Mouse (Mus musculus): ENCODE results near the gene Arsa. TPM values are rescaled to one million over a fixed set of nuclear protein-coding genes. Genes with fewer than 3 reads are reported as not detected.

Gene Arsa
- polyA plus RNA-seq, 1 experiment from 2014 or later, result 5.0 TPM

DNA sequence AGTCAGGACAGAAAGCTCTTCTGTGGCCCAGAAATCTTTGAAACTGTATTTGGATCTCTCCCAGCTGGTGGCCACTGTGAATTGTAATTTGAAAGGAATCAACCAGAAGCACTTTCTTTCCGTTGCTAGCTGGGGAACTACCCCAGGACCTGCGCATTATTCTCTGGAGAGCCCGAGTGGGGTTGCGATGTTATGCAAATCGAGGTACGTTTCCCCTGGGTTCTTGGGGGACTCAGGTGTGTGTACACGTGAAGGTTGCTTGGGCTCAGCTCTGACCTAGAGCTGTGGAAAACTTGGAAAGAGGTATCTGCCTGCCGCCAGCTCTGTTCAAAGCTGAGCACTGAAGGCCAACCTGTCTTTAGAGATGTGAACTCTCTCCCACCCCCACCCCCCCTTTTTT lies 581 bp upstream of the Arsa start:
- Histone ChIP-seq H3K36me3 (ENCODE audit: control insufficient read depth, insufficient read depth) (no peaks in the 10 kb centered on the region), H3K9ac (ENCODE audit: low read depth, low read length) (no peak overlapping the region), H3K9me3 (replicated peaks; ENCODE audit: control insufficient read depth, low read length) (no peaks in the 10 kb centered on the region), H3K27ac (ENCODE audit: low read length) (no peak overlapping the region), H3K4me2 (ENCODE audit: low read depth, low read length) (no peak overlapping the region), H3K27me3 (ENCODE audit: control insufficient read depth, insufficient read depth, low read depth, low read length) (no peaks in the 10 kb centered on the region), H3K4me3 (ENCODE audit: low read depth, low read length) (no peak overlapping the region), H3K4me1 (ENCODE audit: control insufficient read depth, low read depth, low read length) (peaks cover 12% of the 10 kb centered on the region)
- ATAC-seq (ENCODE audit: low read depth), result no peak
- 60% methylated on average over 8 of the region's 8 CpGs for WGBS (ENCODE audit: insufficient replicate concordance)

GRCm38 (mm10) chr15:89476475-89476815 lies 780 bp downstream of the Arsa start:
- peak overlapping the region; percentile 58 for H3K27ac ChIP-seq (ENCODE audit: low read length)
- no peaks in the 10 kb centered on the region for H3K9me3 ChIP-seq (replicated peaks; ENCODE audit: control insufficient read depth, low read length)
- peak overlapping the region; percentile 81 for H3K4me2 ChIP-seq (ENCODE audit: low read depth, low read length)
- H3K36me3 ChIP-seq (ENCODE audit: control insufficient read depth, insufficient read depth), result no peaks in the 10 kb centered on the region
- WGBS (ENCODE audit: insufficient replicate concordance), result 2% methylated on average over 5 of the region's 5 CpGs
- peak overlapping the region; percentile 58 for H3K9ac ChIP-seq (ENCODE audit: low read depth, low read length)
- no peaks in the 10 kb centered on the region for H3K27me3 ChIP-seq (ENCODE audit: control insufficient read depth, insufficient read depth, low read depth, low read length)
- no peak for ATAC-seq (ENCODE audit: low read depth)
- H3K4me3 ChIP-seq (ENCODE audit: low read depth, low read length), result peak overlapping the region; percentile 67
- H3K4me1 ChIP-seq (ENCODE audit: control insufficient read depth, low read depth, low read length), result peaks cover 12% of the 10 kb centered on the region

DNA sequence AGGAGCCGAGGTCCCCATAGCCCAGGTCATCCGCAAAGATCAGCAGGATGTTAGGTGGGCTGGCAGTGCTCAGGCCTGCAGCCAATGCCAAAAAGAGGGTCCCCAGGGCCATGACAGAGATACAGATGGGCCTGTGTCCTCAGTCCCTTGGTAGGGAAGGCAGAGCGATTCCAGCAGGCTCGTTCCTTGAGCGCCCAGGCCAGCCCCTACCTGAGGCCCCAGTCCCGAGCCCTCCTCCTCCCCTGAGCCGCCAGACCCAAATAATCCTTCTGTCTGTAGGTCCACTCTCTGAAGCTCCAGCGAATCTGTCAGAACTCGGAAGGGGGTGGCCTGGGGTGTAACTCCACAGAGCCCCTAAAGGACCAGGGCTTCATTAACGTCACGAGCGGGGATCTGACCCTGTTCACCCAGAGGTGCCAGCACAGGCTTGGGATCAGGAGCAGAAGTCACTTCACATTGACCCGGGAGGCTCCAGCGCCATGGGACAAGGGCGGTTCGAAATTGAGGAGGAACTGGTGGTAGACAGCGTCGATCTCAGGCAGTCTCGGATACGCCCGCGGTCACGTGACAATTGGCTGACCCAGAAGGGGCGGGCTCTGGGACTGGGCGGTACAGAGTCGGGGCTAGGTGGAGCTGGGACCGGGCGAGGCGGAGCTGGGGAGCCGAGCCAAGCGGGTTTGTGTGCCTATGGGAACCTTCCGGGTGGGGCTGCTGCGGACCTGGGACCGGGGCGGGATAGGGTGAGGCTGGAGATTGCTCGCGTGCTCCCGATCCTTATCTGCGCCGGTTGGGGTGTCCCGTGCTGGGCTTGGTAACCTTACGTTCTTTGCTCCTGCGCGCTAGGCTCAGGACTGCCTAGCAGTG lies 1.4 kb downstream of the Arsa start:
- Histone ChIP-seq H3K4me1 (ENCODE audit: control insufficient read depth, low read depth, low read length) (peaks cover 12% of the 10 kb centered on the region), H3K9me3 (replicated peaks; ENCODE audit: control insufficient read depth, low read length) (no peaks in the 10 kb centered on the region), H3K27ac (ENCODE audit: low read length) (peak overlapping the region; percentile 58), H3K27me3 (ENCODE audit: control insufficient read depth, insufficient read depth, low read depth, low read length) (no peaks in the 10 kb centered on the region), H3K4me2 (ENCODE audit: low read depth, low read length) (peak overlapping the region; percentile 81), H3K36me3 (ENCODE audit: control insufficient read depth, insufficient read depth) (no peaks in the 10 kb centered on the region), H3K9ac (ENCODE audit: low read depth, low read length) (peak overlapping the region; percentile 67), H3K4me3 (ENCODE audit: low read depth, low read length) (peak overlapping the region; percentile 67)
- ATAC-seq (ENCODE audit: low read depth), result peak; percentile 98
- WGBS (ENCODE audit: insufficient replicate concordance), result 9% methylated on average over 44 of the region's 44 CpGs

DNA sequence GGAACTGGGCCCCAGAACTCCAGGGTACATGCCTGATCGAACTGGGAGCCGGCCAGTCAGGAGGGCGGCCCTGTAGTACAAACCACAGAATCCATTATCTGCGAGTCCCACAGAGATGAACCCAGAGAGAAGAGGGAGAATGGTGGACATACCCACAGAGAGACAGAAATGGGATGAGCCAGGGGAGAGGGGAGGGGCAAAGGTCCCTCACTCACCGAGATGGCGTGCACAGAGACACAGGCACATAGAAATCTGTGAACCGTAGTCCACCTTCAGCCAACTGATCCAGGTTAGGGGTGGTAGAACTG lies 2.0 kb downstream of the Arsa start:
- no peak overlapping the region; the same call in 1 of the 2 replicates for H3K9ac ChIP-seq (ENCODE audit: low read depth, low read length)
- 42% methylated on average over 7 of the region's 7 CpGs for WGBS (ENCODE audit: insufficient replicate concordance)

GRCm38 (mm10) chr15:89474596-89475292 lies 2.5 kb downstream of the Arsa start:
- no peak for ATAC-seq (ENCODE audit: low read depth)
- H3K27me3 ChIP-seq (ENCODE audit: control insufficient read depth, insufficient read depth, low read depth, low read length), result no peaks in the 10 kb centered on the region
- H3K4me1 ChIP-seq (ENCODE audit: control insufficient read depth, low read depth, low read length), result peaks cover 12% of the 10 kb centered on the region
- no peak overlapping the region for H3K27ac ChIP-seq (ENCODE audit: low read length)
- no peak overlapping the region for H3K9ac ChIP-seq (ENCODE audit: low read depth, low read length)
- H3K4me3 ChIP-seq (ENCODE audit: low read depth, low read length), result no peak overlapping the region
- H3K9me3 ChIP-seq (replicated peaks; ENCODE audit: control insufficient read depth, low read length), result no peaks in the 10 kb centered on the region
- 82% methylated on average over 19 of the region's 19 CpGs for WGBS (ENCODE audit: insufficient replicate concordance)
- H3K36me3 ChIP-seq (ENCODE audit: control insufficient read depth, insufficient read depth), result no peaks in the 10 kb centered on the region
- H3K4me2 ChIP-seq (ENCODE audit: low read depth, low read length), result no peak overlapping the region

More for the DNA sequence above, 2.0 kb downstream of the Arsa start:
- Histone ChIP-seq H3K27ac (ENCODE audit: low read length) (no peak overlapping the region), H3K27me3 (ENCODE audit: control insufficient read depth, insufficient read depth, low read depth, low read length) (no peaks in the 10 kb centered on the region), H3K4me2 (ENCODE audit: low read depth, low read length) (peak overlapping the region; percentile 81; the same call in 1 of the 2 replicates), H3K4me1 (ENCODE audit: control insufficient read depth, low read depth, low read length) (peaks cover 12% of the 10 kb centered on the region), H3K36me3 (ENCODE audit: control insufficient read depth, insufficient read depth) (no peaks in the 10 kb centered on the region), H3K4me3 (ENCODE audit: low read depth, low read length) (peak overlapping the region; percentile 67; the same call in 1 of the 2 replicates), H3K9me3 (replicated peaks; ENCODE audit: control insufficient read depth, low read length) (no peaks in the 10 kb centered on the region)
- no peak for ATAC-seq (ENCODE audit: low read depth)

DNA sequence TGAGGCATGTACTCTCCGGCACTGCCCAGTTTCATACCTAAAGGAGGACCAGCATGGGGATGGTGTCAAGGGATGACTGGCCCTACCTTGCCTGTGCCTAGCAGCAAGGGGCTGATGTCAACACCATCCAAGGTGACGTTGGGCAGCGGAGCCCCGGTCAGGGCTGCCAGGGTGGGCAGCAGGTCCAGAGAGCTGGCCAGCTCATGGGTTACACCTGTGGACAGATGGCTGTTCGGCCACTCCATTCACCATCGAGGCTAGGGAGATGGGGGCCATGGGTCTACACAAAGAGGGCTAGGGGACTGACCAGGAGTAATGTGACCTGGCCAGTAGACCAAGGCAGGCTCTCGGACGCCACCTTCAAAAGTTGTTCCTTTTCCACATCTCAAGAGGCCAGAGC lies 3.3 kb downstream of the Arsa start:
- ATAC-seq (ENCODE audit: low read depth), result no peak

GRCm38 (mm10) chr15:89473370-89473769 lies 3.9 kb downstream of the Arsa start:
- H3K27me3 ChIP-seq (ENCODE audit: control insufficient read depth, insufficient read depth, low read depth, low read length), result no peaks in the 10 kb centered on the region
- no peak overlapping the region for H3K4me2 ChIP-seq (ENCODE audit: low read depth, low read length)
- H3K27ac ChIP-seq (ENCODE audit: low read length), result no peak overlapping the region
- no peaks in the 10 kb centered on the region for H3K36me3 ChIP-seq (ENCODE audit: control insufficient read depth, insufficient read depth)
- no peak overlapping the region for H3K4me3 ChIP-seq (ENCODE audit: low read depth, low read length)
- H3K9ac ChIP-seq (ENCODE audit: low read depth, low read length), result no peak overlapping the region
- no peak for ATAC-seq (ENCODE audit: low read depth)
- H3K4me1 ChIP-seq (ENCODE audit: control insufficient read depth, low read depth, low read length), result peaks cover 12% of the 10 kb centered on the region
- H3K9me3 ChIP-seq (replicated peaks; ENCODE audit: control insufficient read depth, low read length), result no peaks in the 10 kb centered on the region
- 73% methylated on average over 9 of the region's 9 CpGs for WGBS (ENCODE audit: insufficient replicate concordance)

More for the DNA sequence above, 3.3 kb downstream of the Arsa start:
- Histone ChIP-seq H3K27me3 (ENCODE audit: control insufficient read depth, insufficient read depth, low read depth, low read length) (no peaks in the 10 kb centered on the region), H3K4me3 (ENCODE audit: low read depth, low read length) (no peak overlapping the region), H3K9me3 (replicated peaks; ENCODE audit: control insufficient read depth, low read length) (no peaks in the 10 kb centered on the region), H3K36me3 (ENCODE audit: control insufficient read depth, insufficient read depth) (no peaks in the 10 kb centered on the region), H3K4me1 (ENCODE audit: control insufficient read depth, low read depth, low read length) (peaks cover 12% of the 10 kb centered on the region), H3K27ac (ENCODE audit: low read length) (no peak overlapping the region), H3K4me2 (ENCODE audit: low read depth, low read length) (no peak overlapping the region), H3K9ac (ENCODE audit: low read depth, low read length) (no peak overlapping the region)
- 89% methylated on average over 8 of the region's 8 CpGs for WGBS (ENCODE audit: insufficient replicate concordance)

DNA sequence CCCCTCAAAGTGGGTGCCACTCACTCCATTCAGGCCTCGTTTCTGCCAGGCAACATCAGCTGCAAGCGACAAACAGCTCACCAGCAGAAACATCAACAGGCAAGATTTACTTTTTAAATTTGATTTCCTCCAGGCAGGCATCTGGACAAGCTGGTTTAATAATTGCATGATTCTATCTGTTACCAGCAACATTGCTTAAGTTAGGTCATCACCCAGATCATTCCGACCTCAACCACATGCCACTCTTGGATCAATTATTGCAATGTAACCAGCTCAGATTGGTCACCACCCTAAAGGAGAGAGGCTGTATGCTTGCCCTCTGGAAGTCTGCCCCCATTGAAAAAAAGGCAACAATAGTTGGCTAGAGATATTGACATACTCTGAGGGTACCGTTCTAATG lies 5.7 kb downstream of the Arsa start:
- Histone ChIP-seq H3K4me1 (ENCODE audit: control insufficient read depth, low read depth, low read length) (peaks cover 10% of the 10 kb centered on the region), H3K9ac (ENCODE audit: low read depth, low read length) (no peak overlapping the region), H3K4me3 (ENCODE audit: low read depth, low read length) (no peak overlapping the region), H3K4me2 (ENCODE audit: low read depth, low read length) (no peak overlapping the region), H3K27me3 (ENCODE audit: control insufficient read depth, insufficient read depth, low read depth, low read length) (no peaks in the 10 kb centered on the region), H3K27ac (ENCODE audit: low read length) (no peak overlapping the region), H3K9me3 (replicated peaks; ENCODE audit: control insufficient read depth, low read length) (no peaks in the 10 kb centered on the region), H3K36me3 (ENCODE audit: control insufficient read depth, insufficient read depth) (no peaks in the 10 kb centered on the region)
- no peak for ATAC-seq (ENCODE audit: low read depth)
- WGBS (ENCODE audit: insufficient replicate concordance), result 80% methylated on average over 4 of the region's 4 CpGs

DNA sequence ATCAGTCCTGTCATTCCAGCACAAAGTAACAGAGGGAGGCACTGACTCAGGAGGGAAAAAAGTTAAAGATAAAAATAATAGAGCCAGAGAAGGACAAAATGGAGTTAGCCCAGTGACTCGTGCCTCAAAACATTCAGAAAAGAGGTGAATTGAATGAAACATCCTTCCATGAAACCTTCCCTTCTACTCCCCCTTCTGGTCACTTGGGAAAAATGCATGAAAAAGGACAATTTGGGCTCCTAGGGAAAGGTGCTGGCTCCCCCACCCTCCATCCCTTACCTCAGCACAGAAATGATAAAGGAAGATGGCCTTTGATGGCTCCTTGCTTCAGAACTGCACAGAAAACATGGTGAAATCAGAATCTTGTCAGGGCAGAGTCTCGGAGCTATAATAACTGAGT lies 8.6 kb downstream of the Arsa start:
- WGBS (ENCODE audit: insufficient replicate concordance), result 31% methylated on average over 2 of the region's 2 CpGs

More for the DNA sequence above, 8.6 kb downstream of the Arsa start:
- no peaks in the 10 kb centered on the region for H3K36me3 ChIP-seq (ENCODE audit: control insufficient read depth, insufficient read depth)
- H3K9me3 ChIP-seq (replicated peaks; ENCODE audit: control insufficient read depth, low read length), result no peaks in the 10 kb centered on the region
- H3K4me3 ChIP-seq (ENCODE audit: low read depth, low read length), result no peak overlapping the region
- H3K4me2 ChIP-seq (ENCODE audit: low read depth, low read length), result no peak overlapping the region
- H3K27me3 ChIP-seq (ENCODE audit: control insufficient read depth, insufficient read depth, low read depth, low read length), result no peaks in the 10 kb centered on the region
- ATAC-seq (ENCODE audit: low read depth), result no peak
- H3K4me1 ChIP-seq (ENCODE audit: control insufficient read depth, low read depth, low read length), result no peaks in the 10 kb centered on the region
- no peak overlapping the region for H3K9ac ChIP-seq (ENCODE audit: low read depth, low read length)
- H3K27ac ChIP-seq (ENCODE audit: low read length), result no peak overlapping the region
